Mouse (Mus musculus): ENCODE results near the gene Rpgrip1.

DNA sequence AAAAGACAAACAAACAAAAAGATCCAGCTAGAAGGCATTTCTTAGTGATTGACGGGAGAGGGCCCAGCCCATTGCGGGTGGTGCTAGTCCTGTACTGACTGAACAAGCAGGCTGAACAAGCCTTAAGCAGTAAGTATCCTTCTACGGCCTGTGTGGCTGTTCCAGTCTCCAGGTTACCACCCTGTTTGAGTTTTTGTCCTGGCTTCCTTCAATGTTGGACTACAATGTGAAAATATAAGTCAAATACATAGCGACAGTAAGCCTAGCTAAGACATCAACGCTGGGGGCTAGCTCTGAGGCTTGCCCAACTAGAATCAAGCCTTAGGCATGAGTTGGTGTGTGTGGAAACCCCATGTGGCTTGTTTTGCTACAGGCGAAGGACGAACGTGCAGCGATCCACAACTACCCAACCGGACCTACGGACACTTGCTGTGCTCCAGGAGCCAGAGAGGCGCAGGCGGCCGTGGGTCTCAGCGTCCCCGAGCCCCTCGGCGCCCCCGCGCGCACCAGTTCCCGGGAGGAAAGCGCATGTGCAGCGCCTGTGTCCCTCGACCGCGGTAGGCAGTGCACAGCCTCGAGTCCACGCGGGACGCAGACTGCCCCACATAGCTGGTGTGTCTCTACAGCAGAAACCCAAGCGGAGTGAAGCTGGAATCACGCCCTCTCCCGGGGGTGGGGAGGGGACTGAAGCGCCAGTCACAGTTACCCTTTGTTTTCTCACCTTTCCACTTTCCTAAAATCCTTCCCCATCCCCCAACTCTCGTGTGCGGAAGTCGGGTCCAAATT lies 8.5 kb downstream of the Rpgrip1 start:
- TF ChIP-seq EP300 (IDR thresholded peaks at IDR 0.05) (no peak), CTCF (IDR thresholded peaks at IDR 0.05) (peak; percentile 33)
